Mouse (Mus musculus): ENCODE measurements around the gene Olfr689. TPM values are rescaled to one million over a fixed set of nuclear protein-coding genes. Genes with fewer than 3 reads are reported as not detected.

Olfr689 gene
- polyA plus RNA-seq, 1 experiment from 2014 or later, result not detected

DNA sequence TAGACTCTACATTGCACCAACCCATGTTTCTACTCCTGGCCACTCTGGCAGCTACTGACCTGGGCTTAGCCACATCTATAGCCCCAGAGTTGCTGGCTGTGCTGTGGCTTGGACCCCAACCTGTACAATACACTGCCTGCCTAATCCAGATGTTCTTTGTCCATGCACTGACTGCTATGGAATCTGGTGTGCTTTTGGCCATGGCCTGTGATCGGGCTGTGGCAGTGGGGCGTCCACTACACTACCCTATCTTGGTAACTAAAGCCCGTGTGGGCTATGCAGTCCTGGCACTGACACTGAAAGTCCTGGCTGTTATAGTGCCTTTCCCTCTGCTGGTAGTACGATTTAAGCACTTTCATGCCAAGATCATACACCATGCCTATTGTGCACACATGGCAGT, 57.6 kb downstream of the Olfr689 start:
- no peak overlapping the region for H3K9ac ChIP-seq (replicated peaks)
- H3K27ac ChIP-seq (replicated peaks), result no peak overlapping the region
- WGBS, result 92% methylated on average over 4 of the region's 4 CpGs
- H3K36me3 ChIP-seq, result peaks cover 3% of the 10 kb centered on the region
- no peak overlapping the region for H3K4me2 ChIP-seq (replicated peaks)
- no peak; the same call in 1 of the 2 replicates for ATAC-seq (replicated peaks)
- H3K4me1 ChIP-seq, result no peaks in the 10 kb centered on the region
- no peaks in the 10 kb centered on the region for H3K27me3 ChIP-seq
- no peaks in the 10 kb centered on the region for H3K9me3 ChIP-seq
- no peak overlapping the region for H3K4me3 ChIP-seq

Other genes starting within 250 kb of the Olfr689 start
- not detected in 2 replicates for gene Olfr678, start 246.7 kb upstream of the Olfr689 start, polyA plus RNA-seq (2015; fragmentation: Nextera tagmentation; extraction: Ambion mirVana)
- not detected in 2 replicates for gene Olfr679, start 230.0 kb upstream of the Olfr689 start, polyA plus RNA-seq (2015; fragmentation: Nextera tagmentation; extraction: Ambion mirVana)
- gene Olfr680-ps1, start 218.3 kb upstream of the Olfr689 start, polyA plus RNA-seq (2015; fragmentation: Nextera tagmentation; extraction: Ambion mirVana), result not detected in 2 replicates
- gene Olfr681, start 194.3 kb upstream of the Olfr689 start, polyA plus RNA-seq (2015; fragmentation: Nextera tagmentation; extraction: Ambion mirVana), result not detected in 2 replicates
- not detected in 2 replicates for gene Olfr683, start 164.2 kb upstream of the Olfr689 start, polyA plus RNA-seq (2015; fragmentation: Nextera tagmentation; extraction: Ambion mirVana)
- gene Olfr684, start 147.5 kb upstream of the Olfr689 start, polyA plus RNA-seq (2015; fragmentation: Nextera tagmentation; extraction: Ambion mirVana), result not detected in 2 replicates
- not detected in 2 replicates for gene Olfr685, start 125.2 kb upstream of the Olfr689 start, polyA plus RNA-seq (2015; fragmentation: Nextera tagmentation; extraction: Ambion mirVana)
- not detected in 2 replicates for gene Olfr686, start 103.7 kb upstream of the Olfr689 start, polyA plus RNA-seq (2015; fragmentation: Nextera tagmentation; extraction: Ambion mirVana)
- not detected in 2 replicates for gene Olfr688, start 23.1 kb upstream of the Olfr689 start, polyA plus RNA-seq (2015; fragmentation: Nextera tagmentation; extraction: Ambion mirVana)
- gene Olfr690, start 22.9 kb downstream of the Olfr689 start, polyA plus RNA-seq (2015; fragmentation: Nextera tagmentation; extraction: Ambion mirVana), result not detected in 2 replicates
- 0.11 TPM in 1 of 2 replicates, not detected in the other for gene Olfr691, start 31.1 kb downstream of the Olfr689 start, polyA plus RNA-seq (2015; fragmentation: Nextera tagmentation; extraction: Ambion mirVana)
- gene Olfr692, start 57.1 kb downstream of the Olfr689 start, polyA plus RNA-seq (2015; fragmentation: Nextera tagmentation; extraction: Ambion mirVana), result not detected in 2 replicates
- gene Gm5901, start 63.9 kb downstream of the Olfr689 start, polyA plus RNA-seq (2015; fragmentation: Nextera tagmentation; extraction: Ambion mirVana), result not detected in 2 replicates
- 50.2 and 50.6 TPM in 2 replicates for gene Fam160a2, start 88.9 kb downstream of the Olfr689 start, polyA plus RNA-seq (2015; fragmentation: Nextera tagmentation; extraction: Ambion mirVana)
- 0.09 and 0.11 TPM in 2 replicates for gene Cnga4, start 93.4 kb downstream of the Olfr689 start, polyA plus RNA-seq (2015; fragmentation: Nextera tagmentation; extraction: Ambion mirVana)
- gene Cckbr, start 114.6 kb downstream of the Olfr689 start, polyA plus RNA-seq (2015; fragmentation: Nextera tagmentation; extraction: Ambion mirVana), result 1.5 TPM in 2 replicates
- gene Cavin3, start 171.1 kb downstream of the Olfr689 start, polyA plus RNA-seq (2015; fragmentation: Nextera tagmentation; extraction: Ambion mirVana), result 24.2 and 25.5 TPM in 2 replicates
- gene Smpd1, start 243.2 kb downstream of the Olfr689 start, polyA plus RNA-seq (2015; fragmentation: Nextera tagmentation; extraction: Ambion mirVana), result 65.5 and 69.8 TPM in 2 replicates